Mouse (Mus musculus) limb, embryonic 10.5 days (tissue): ENCODE results near the gene Fermt3. TPM values are rescaled to one million over a fixed set of nuclear protein-coding genes. Genes with fewer than 3 reads are reported as not detected.
A peak's percentile ranks its signal among the peaks of the same experiment; 100 is the strongest.
"Not testable (repeated sequence)": the region's sequence is repeated elsewhere in the genome, so short reads cannot be mapped to it uniquely, and the experiment has no call there.

Experiments used
- DNase-seq: peaks from one replicate; pipeline ENCODE4 v3.0.0-alpha.2; 2017; ENCODE audit warnings: low spot score
- H3K27ac ChIP-seq: fragments of 300-500 bp; sonication (generic); 2 replicates; pipeline ENCODE4 v1.5.1; 2016; ENCODE audit warnings: mild to moderate bottlenecking
- H3K27me3 ChIP-seq: fragments of 300-500 bp; sonication (generic); 2 replicates; pipeline ENCODE4 v1.6.1; 2016; ENCODE audit warnings: low read depth, mild to moderate bottlenecking; ENCODE audit not compliant: poor library complexity, severe bottlenecking
- H3K36me3 ChIP-seq: fragments of 300-500 bp; sonication (generic); 2 replicates; pipeline ENCODE4 v1.6.1; 2016; ENCODE audit warnings: mild to moderate bottlenecking, moderate library complexity
- H3K4me1 ChIP-seq: fragments of 300-500 bp; sonication (generic); 2 replicates; pipeline ENCODE4 v1.6.1; 2016
- H3K4me3 ChIP-seq: fragments of 300-500 bp; sonication (generic); 2 replicates; pipeline ENCODE4 v1.5.1; 2016; ENCODE audit warnings: mild to moderate bottlenecking, moderate library complexity
- H3K9me3 ChIP-seq: fragments of 300-500 bp; sonication (generic); replicated peaks from 2 replicates; pipeline ENCODE4 v1.6.1; 2016; ENCODE audit warnings: mild to moderate bottlenecking
- WGBS: fragments of 180-500 bp; shearing (Covaris S2); methylation state at CpG from one replicate; pipeline ENCODE4 v1.1.7; 2016; 5-methylcytosine and 5-hydroxymethylcytosine counted together
- polyA plus RNA-seq: library from polyadenylated mRNA; unstranded; fragments of >200 nt; fragmentation: Nextera tagmentation; extraction: Ambion mirVana; gene quantifications from 2 replicates; pipeline ENCODE4 v1.2.1, GENCODE M21; 2016

Gene Fermt3
- polyA plus RNA-seq, 1 experiment from 2014 or later: 7.5 TPM

- Histone ChIP-seq H3K9me3 (no peaks in the 10 kb centered on the region), H3K36me3 (peaks cover 17% of the 10 kb centered on the region), H3K27me3 (no peaks in the 10 kb centered on the region), H3K27ac (no peak overlapping the region), H3K4me3 (peak overlapping the region; percentile 60; the same call in 1 of the 2 replicates), H3K4me1 (peaks cover 46% of the 10 kb centered on the region)
- no peak for DNase-seq
- 90% methylated on average over 8 of the region's 8 CpGs for WGBS
Measured at GRCm38 (mm10) chr19:6994489-6994888, 24.8 kb downstream of the Fermt3 start.

GRCm38 (mm10) chr19:6994002-6994401, 25.3 kb downstream of the Fermt3 start:
- peaks cover 12% of the 10 kb centered on the region for H3K36me3 ChIP-seq
- H3K27ac ChIP-seq: no peak overlapping the region
- DNase-seq: no peak
- peaks cover 46% of the 10 kb centered on the region for H3K4me1 ChIP-seq
- no peaks in the 10 kb centered on the region for H3K9me3 ChIP-seq
- H3K27me3 ChIP-seq: no peaks in the 10 kb centered on the region
- H3K4me3 ChIP-seq: no peak overlapping the region
- 91% methylated on average over 8 of the region's 8 CpGs for WGBS

GRCm38 (mm10) chr19:6993011-6993770, 26.1 kb downstream of the Fermt3 start:
- peak overlapping the region; percentile 69 for H3K4me3 ChIP-seq
- no peak for DNase-seq
- WGBS: 64% methylated on average over 14 of the region's 14 CpGs
- H3K27me3 ChIP-seq: no peaks in the 10 kb centered on the region
- peak overlapping the region; percentile 86 for H3K27ac ChIP-seq
- H3K4me1 ChIP-seq: peaks cover 49% of the 10 kb centered on the region
- H3K36me3 ChIP-seq: peaks cover 4% of the 10 kb centered on the region
- H3K9me3 ChIP-seq: no peaks in the 10 kb centered on the region

GRCm38 (mm10) chr19:6992011-6992858, 27.0 kb downstream of the Fermt3 start, which contains the start of gene Dnajc4:
Dnajc4 (minus strand) TSS chr19:6992572.
- peak within 1 kb of the TSS; percentile 69 for H3K4me3 ChIP-seq
- peak within 1 kb of the TSS; percentile 86 for H3K27ac ChIP-seq
- no peaks in the 10 kb centered on the region for H3K27me3 ChIP-seq
- no peaks in the 10 kb centered on the region for H3K9me3 ChIP-seq
- WGBS: 3% methylated on average over 37 of the region's 37 CpGs
- peaks cover 58% of the 10 kb centered on the region for H3K4me1 ChIP-seq
- peak; percentile 95 for DNase-seq
- no peaks in the 10 kb centered on the region for H3K36me3 ChIP-seq

- not testable (repeated sequence) for DNase-seq, H3K4me3 ChIP-seq, H3K27me3 ChIP-seq, H3K36me3 ChIP-seq, H3K27ac ChIP-seq, H3K9me3 ChIP-seq
- WGBS: 92% methylated on average over 6 of the region's 6 CpGs
- peaks cover 61% of the 10 kb centered on the region for H3K4me1 ChIP-seq
Measured at GRCm38 (mm10) chr19:6991166-6991565, 28.1 kb downstream of the Fermt3 start.

GRCm38 (mm10) chr19:6990712-6991111, 28.6 kb downstream of the Fermt3 start:
- Histone ChIP-seq H3K36me3 (peaks cover 6% of the 10 kb centered on the region), H3K27me3 (no peaks in the 10 kb centered on the region), H3K27ac (no peak overlapping the region), H3K4me1 (peaks cover 61% of the 10 kb centered on the region), H3K4me3 (no peak overlapping the region), H3K9me3 (no peaks in the 10 kb centered on the region)
- no peak for DNase-seq
- 92% methylated on average over 6 of the region's 6 CpGs for WGBS

GRCm38 (mm10) chr19:6989251-6989650, 30.0 kb downstream of the Fermt3 start:
- peaks cover 18% of the 10 kb centered on the region for H3K36me3 ChIP-seq
- H3K27ac ChIP-seq: no peak overlapping the region
- no peak overlapping the region for H3K4me3 ChIP-seq
- no peaks in the 10 kb centered on the region for H3K27me3 ChIP-seq
- WGBS: 86% methylated on average over 8 of the region's 8 CpGs
- H3K9me3 ChIP-seq: no peaks in the 10 kb centered on the region
- peaks cover 53% of the 10 kb centered on the region for H3K4me1 ChIP-seq
- DNase-seq: no peak

- no peak for DNase-seq
- H3K36me3 ChIP-seq: peaks cover 31% of the 10 kb centered on the region
- peak overlapping the region; percentile 96 for H3K4me3 ChIP-seq
- H3K27ac ChIP-seq: peak overlapping the region; percentile 98
- H3K4me1 ChIP-seq: peaks cover 43% of the 10 kb centered on the region
- H3K27me3 ChIP-seq: no peaks in the 10 kb centered on the region
- no peaks in the 10 kb centered on the region for H3K9me3 ChIP-seq
- WGBS: 4% methylated on average over 8 of the region's 8 CpGs
Measured at GRCm38 (mm10) chr19:6987904-6988285, 31.4 kb downstream of the Fermt3 start.

GRCm38 (mm10) chr19:6987061-6987903, 32.0 kb downstream of the Fermt3 start, which contains the start of gene Vegfb:
Vegfb (minus strand) TSS chr19:6987651.
- Histone ChIP-seq H3K4me3 (peak within 1 kb of the TSS; percentile 96), H3K27ac (peak within 1 kb of the TSS; percentile 98), H3K27me3 (no peaks in the 10 kb centered on the region), H3K4me1 (peaks cover 40% of the 10 kb centered on the region), H3K36me3 (peaks cover 37% of the 10 kb centered on the region), H3K9me3 (no peaks in the 10 kb centered on the region)
- under 1% methylated on average over 82 of the region's 85 CpGs for WGBS
- DNase-seq: peak; percentile 82

- Histone ChIP-seq H3K36me3 (peaks cover 44% of the 10 kb centered on the region), H3K27ac (0 out of 2 replicates have a peak overlapping the region, but pooled peaks have one; percentile 3), H3K9me3 (no peaks in the 10 kb centered on the region), H3K4me3 (peak overlapping the region; percentile 96), H3K4me1 (peaks cover 33% of the 10 kb centered on the region), H3K27me3 (no peaks in the 10 kb centered on the region)
- 85% methylated on average over 10 of the region's 10 CpGs for WGBS
- no peak for DNase-seq
Measured at GRCm38 (mm10) chr19:6985951-6986708, 33.1 kb downstream of the Fermt3 start.

GRCm38 (mm10) chr19:6985300-6985699, 34.0 kb downstream of the Fermt3 start:
- H3K4me1 ChIP-seq: peaks cover 38% of the 10 kb centered on the region
- 80% methylated on average over 19 of the region's 19 CpGs for WGBS
- no peaks in the 10 kb centered on the region for H3K27me3 ChIP-seq
- H3K4me3 ChIP-seq: 0 out of 2 replicates have a peak overlapping the region, but pooled peaks have one; percentile 96
- H3K9me3 ChIP-seq: no peaks in the 10 kb centered on the region
- peaks cover 44% of the 10 kb centered on the region for H3K36me3 ChIP-seq
- DNase-seq: no peak
- no peak overlapping the region for H3K27ac ChIP-seq

- no peak overlapping the region for H3K4me3 ChIP-seq
- peaks cover 49% of the 10 kb centered on the region for H3K36me3 ChIP-seq
- peaks cover 50% of the 10 kb centered on the region for H3K4me1 ChIP-seq
- DNase-seq: no peak
- no peaks in the 10 kb centered on the region for H3K9me3 ChIP-seq
- H3K27ac ChIP-seq: no peak overlapping the region
- H3K27me3 ChIP-seq: no peaks in the 10 kb centered on the region
- 97% methylated on average over 5 of the region's 5 CpGs for WGBS
Measured at GRCm38 (mm10) chr19:6983621-6984020, 35.6 kb downstream of the Fermt3 start.
